Mouse (Mus musculus) testis, postnatal 14 days (tissue): ENCODE results near the gene Trim63.
A peak's percentile ranks its signal among the peaks of the same experiment; 100 is the strongest.
"Not testable (repeated sequence)": the region's sequence is repeated elsewhere in the genome, so short reads cannot be mapped to it uniquely, and the experiment has no call there.

Source experiments
- DNase-seq: peaks from one replicate; pipeline ENCODE4 v3.0.0; 2021; ENCODE audit warnings: low spot score

The Trim63 gene

DNA sequence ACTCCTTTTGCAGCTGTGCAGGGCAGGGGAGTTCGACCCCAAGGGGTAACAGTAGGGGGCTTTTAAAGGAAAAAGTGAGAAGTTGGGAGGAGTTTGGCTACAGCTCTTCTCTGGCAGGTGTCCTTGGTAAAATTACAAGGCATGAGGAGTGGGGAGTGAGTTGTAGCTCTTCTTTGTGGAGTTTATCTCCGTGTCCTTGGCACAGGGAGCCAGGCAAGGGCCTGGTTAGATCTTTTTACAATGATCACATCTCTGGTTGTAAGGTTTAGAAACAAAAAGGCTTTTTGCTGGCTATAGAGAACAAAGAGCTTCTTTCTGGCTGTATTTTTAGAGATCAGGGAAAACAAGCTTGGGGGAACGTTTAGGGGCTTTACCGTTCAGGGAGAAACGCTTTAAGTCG, 26.3 kb downstream of the Trim63 start:
- DNase-seq, result not testable (repeated sequence)

DNA sequence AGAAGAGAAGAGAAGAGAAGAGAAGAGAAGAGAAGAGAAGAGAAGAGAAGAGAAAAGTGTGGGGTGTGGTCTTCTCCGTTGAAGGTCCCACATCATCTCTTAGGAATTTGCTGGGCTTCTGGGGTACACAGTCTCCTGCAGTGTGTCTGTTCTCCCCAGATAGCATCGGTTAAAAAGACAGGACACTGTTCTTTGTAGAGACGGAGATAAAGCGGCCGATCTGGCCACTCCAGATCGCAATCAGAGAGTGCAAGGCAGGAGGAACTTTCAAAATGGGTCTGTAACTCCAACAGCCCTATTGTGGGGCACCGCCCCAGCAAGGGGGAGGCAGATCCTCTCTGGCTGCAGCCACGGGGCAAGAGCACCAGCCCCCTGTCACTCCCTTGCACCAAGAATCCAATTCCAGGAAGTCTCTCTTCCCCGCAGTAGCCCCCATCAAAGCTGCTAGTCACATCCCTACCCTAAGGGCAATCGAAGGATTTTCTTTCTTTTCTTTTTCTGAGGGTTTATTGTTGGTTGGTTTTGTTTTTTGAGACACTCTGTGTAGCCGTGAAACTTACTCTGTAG, 27.4 kb downstream of the Trim63 start:
- no peak for DNase-seq

GRCm38 (mm10) chr4:134343071-134344031, 28.4 kb downstream of the Trim63 start, which contains the start of gene Slc30a2:
Gene Slc30a2, plus strand, starts transcription at chr4:134343181.
- DNase-seq, result peak; percentile 71

- no peak for DNase-seq
Observed at GRCm38 (mm10) chr4:134344620-134345019, 29.7 kb downstream of the Trim63 start.

DNA sequence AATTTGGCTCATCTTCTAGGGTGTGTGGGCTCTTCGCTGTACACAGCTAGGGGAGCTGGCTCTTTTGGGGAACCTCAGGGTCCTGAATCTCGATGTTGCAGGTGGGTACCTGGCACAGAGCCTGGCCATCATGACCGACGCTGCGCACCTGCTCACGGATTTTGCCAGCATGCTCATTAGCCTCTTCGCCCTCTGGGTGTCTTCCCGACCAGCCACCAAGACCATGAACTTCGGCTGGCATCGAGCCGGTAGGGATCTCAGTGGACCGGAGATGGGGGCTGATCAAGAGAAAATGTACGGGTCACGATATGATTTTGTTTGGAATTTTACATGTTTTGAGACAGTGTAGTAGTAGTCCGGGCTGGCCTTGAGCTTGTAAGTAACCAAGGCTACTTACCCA, 30.9 kb downstream of the Trim63 start:
- DNase-seq, result no peak

DNA sequence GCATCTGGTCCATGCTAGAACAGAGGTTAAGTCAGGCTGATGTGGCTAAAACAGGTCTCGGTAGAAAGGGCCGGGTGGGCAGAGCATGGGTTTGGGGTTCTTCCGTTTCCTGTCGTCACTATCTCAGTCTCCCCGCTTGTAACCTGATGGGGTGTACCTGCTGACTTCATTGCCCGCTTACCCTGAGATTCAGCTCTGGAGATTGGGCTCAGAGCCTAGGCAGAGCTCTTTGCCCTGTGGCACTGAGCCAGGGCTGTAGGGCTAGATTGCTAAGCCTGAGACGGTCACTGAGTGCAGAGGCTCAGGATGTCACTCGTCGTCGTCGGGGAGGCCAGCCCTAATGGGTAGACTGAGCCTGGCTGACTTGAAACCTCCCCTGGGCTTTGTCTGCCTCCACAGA, 33.2 kb downstream of the Trim63 start:
- DNase-seq, result no peak

DNA sequence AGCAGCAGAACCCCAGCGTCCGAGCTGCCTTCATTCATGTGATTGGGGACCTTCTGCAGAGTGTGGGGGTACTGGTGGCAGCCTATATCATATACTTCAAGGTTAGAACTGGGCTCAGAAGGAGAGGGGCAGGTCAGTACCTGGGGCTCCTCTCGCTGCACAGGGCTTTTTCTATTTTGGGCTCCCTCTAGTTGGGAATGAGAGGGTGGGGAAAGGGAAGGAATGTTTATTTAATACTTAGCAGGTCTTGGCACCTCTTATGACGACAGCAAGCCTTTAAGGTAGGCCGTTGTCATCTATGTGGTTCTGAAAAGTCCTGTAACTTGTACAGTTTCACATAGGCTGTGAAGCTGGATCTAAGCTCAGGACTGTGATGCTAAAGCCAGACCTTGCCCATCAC, 33.6 kb downstream of the Trim63 start:
- DNase-seq, result no peak

- DNase-seq, result no peak
Observed at GRCm38 (mm10) chr4:134349829-134350228, 34.9 kb downstream of the Trim63 start.

GRCm38 (mm10) chr4:134350641-134351040, 35.7 kb downstream of the Trim63 start:
- no peak for DNase-seq

DNA sequence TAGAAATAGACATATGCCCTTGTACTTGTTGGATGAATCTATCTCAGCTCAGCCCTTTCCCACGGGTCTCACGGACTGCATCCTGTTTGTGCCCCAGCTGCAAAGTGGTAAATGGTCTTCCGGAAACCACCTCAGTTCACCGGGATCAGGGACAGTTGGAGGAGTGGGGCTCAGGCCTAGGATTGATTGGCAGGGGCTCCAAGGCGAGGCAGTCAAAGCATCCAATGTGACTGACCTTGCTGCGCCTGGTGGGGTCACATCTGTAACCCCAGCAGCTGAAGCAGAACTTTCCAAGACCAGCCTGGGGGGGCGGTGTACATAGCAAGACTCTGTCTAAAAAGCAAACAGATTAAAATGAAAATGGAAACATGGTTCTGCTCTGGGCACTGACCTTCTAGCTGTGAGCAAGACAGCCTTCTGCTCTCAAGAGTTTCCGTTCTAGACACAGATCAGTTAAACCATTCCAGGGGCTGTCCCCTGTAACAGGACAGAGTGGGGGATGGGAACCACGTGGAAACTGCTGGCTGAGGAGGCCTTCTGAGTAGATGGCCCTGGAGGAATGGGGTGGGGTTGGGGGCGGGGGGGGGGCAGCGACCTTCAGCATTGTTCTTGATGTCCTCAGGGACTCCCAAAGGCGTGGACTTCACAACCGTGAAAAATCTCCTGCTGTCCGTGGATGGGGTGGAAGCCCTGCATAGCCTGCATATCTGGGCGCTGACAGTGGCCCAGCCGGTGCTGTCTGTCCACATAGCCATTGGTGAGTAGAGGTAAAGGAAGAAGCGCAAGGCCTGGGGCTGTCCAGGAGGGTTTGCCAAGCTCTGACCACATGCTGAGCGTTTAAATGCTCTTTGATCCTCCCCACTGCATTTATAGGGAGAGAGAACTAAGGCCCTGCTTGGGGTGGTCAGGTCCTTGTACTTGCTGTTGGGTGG, 36.7 kb downstream of the Trim63 start:
- DNase-seq, result no peak

DNA sequence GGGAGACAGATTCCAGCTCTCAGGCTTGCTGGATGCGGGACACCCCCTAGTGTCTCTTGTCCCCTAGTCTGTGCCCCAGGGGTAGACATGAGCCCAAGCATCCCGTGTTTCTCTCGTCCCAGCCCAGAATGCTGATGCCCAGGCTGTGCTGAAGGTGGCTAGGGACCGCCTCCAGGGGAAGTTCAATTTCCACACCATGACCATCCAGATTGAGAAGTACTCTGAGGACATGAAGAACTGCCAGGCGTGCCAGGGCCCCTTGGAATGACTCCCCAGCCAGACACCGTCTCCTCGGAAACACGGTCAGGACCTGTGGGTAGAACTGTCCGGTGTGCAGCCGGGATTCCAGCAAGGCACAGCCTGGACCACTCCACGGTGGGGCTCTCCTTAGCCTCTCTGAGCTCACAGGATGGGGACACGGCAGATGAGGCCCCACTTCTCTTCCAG, 37.4 kb downstream of the Trim63 start:
- no peak for DNase-seq

DNA sequence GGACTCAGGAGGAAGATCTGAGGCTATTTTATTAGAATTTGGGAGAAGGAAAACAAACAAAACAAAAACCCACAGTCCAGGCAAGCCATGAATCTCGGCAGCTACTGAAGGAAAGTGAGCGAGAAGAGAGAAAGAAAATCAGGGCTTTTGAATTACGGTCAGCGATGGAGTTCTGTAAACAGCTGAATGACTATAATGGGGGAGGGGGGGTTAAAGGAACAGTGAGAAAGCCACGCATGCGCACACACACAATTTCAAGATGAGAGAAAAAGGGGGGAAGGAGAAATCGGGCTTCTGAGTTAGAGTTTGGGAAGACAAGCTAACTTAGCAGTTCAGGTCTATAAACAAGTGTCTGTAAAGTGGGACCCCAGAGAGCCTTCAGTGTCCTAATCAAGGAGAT, 38.0 kb downstream of the Trim63 start:
- DNase-seq, result no peak

DNA sequence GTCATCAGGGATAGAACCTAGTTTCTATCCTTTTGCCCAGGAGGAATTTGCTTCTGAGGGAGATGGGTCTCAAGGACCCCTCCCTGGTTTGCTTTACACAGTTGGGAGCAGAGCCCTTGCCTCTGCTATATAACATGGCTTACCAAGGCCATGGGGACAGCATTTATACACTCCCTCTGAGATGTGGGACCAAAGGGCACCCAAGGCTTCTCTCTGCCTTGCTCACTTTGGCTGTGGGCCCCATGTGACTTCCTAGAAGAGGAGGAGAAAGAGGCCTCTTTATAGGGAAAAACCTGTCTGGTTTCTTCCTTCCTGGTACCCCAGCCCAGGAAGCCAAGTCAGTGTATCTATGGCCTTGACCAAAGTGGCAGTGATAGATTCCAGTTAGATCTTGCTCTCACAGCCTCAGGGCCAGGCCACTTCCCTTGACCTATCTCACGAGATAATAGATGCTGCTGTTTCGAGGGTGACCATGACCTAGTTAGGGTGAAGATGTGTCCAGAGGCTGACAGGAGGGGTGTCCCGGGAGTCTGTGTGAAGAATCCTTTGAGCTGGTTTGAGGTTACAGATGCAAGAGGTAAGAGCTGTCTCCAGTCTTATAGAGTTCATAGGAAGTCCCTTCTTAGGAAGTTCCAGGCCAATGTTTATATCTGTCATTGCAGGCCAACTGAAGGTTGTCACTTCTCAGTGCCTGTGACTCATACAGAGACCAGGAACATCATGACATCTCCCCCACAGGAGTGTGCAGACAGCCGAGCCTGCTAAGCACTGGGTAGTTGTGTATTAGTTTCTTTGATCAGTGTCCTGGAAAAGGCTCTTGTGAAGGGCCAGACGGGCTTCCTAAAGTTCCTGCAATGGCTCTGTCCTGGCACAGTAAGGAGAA, 38.8 kb downstream of the Trim63 start:
- no peak for DNase-seq

DNA sequence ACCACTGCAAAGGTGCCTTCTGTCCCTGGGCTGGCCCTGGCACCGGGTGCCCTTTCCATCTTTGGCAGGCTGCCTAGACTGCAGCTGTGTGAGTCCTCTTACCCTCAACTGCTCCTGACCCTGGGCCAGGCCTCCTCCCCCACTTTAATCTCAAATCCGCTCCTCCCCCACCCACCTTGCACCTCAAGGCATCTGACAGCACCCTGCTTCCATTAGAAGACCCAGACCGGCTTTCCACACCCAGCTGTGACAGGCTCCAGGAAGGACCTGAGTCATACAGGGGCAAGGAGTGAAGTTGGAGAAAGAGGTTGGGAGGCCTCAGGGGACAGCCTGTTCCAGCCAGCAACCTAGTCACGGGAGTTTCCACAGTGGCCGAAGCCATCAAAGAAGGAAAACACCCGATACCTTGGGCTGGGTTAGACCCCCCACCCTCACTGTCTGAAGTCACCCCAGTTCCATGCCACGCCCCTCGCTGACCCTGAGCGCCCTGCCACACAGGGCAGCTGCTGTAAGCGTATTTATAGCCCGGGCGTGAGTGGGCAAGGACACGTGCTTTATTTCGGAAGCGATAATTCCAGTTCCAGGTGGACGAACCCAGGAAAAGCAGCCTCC, 41.0 kb downstream of the Trim63 start:
- DNase-seq, result peak; percentile 82

- DNase-seq, result peak; percentile 72
Observed at GRCm38 (mm10) chr4:134356591-134357460, 41.9 kb downstream of the Trim63 start.

DNA sequence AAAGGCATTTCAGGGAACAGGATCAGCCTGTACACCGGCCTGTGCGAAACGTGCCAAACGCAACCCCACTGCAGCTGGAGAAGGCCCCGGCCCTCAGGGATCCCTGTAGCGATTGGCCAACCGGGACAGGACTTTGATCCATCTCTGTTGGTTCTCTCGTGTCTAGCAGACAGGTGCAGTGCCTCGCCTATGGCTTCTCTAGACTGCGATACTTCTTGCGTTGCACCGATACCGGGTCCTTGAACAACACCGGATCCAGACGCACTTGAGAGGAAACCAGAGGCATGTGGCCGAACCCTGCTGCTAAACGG, 42.5 kb downstream of the Trim63 start:
- no peak for DNase-seq

DNA sequence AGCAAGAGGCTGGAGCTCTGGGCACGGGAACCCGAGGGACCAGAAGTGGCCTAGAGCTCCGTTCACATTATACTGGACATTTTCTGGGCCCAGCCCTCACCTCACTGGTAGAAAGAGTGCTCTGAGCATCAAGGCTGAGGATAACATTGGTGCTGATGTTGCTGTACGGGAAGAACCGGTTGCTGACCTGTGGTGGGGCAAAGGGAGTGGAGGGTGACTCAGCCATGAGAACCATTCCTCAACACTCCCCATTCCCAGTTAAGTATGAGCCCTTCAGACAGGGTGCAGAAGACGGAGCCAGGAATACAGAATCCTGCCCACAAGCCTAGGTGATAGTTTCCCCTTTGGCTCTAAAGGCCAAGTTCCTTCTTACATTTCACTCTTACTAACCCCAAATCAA, 44.7 kb downstream of the Trim63 start:
- no peak for DNase-seq

DNA sequence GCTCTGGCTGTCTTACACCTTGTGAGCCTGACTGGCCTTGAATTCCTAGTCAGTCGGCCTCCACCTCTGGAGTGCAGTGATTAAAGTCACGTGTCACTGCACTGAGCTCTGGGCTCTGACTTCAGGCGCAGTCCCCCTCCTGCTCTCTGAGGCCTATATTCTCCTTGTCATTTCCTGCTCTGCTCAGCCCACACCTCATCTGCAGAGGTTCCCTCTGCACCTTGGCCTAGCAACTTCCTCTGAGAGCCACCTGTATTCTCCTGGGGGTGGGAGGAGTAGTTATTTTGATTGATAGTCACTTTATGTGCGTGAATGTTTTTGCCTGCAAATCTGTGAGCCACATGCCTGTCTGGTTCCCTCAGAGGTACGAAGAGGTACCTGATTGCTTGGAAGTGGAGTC, 46.3 kb downstream of the Trim63 start:
- no peak for DNase-seq

GRCm38 (mm10) chr4:134362124-134362523, 47.2 kb downstream of the Trim63 start:
- DNase-seq, result no peak

DNA sequence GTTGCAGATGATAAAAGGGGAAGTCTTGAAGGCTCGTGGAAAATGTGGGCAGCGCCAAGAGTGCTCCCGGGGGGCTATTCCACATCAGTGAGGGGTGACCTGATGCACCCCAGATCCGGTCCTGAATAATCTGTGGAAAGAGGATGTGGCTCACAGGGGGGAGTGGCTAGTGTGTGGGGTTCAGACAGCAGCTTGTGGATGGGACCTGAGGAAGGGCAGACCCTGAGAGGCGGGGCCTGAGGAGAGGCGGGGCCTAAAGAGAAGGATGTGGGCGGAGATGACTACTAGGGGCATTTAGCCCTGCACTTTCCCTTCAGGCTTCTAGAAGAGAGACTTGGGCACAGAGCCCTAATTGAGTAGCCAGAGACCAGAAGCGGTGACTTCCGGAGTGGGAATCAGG, 47.7 kb downstream of the Trim63 start:
- no peak for DNase-seq
